Mouse (Mus musculus) heart, adult 9 months (tissue): ENCODE measurements around the gene Psmb10.
"Not testable (repeated sequence)": the region's sequence is repeated elsewhere in the genome, so short reads cannot be mapped to it uniquely, and the experiment has no call there.

Experiments used
- DNase-seq, 2 experiments: peaks; one replicate each; pipeline ENCODE4 v3.0.0; 2022; ENCODE audit warnings: low spot score in 2 of 2

Psmb10 gene

GRCm38 (mm10) chr8:105938306-105938669 is at the start of gene Psmb10:
Gene Psmb10 (minus strand): TSS chr8:105938444.
- no peak for DNase-seq

- DNase-seq = not testable (repeated sequence)
Measured at GRCm38 (mm10) chr8:105983406-105983805, 45.2 kb upstream of the Psmb10 start.

- no peak for DNase-seq
Measured at GRCm38 (mm10) chr8:105981146-105981545, 42.9 kb upstream of the Psmb10 start.

- no peak for DNase-seq
Measured at GRCm38 (mm10) chr8:105979325-105979724, 41.1 kb upstream of the Psmb10 start, which contains the start of gene Dpep3. Gene Dpep3 (minus strand): TSS chr8:105979429.

- DNase-seq = no peak
Measured at GRCm38 (mm10) chr8:105975363-105975762, 37.1 kb upstream of the Psmb10 start.

GRCm38 (mm10) chr8:105971019-105971720 is 32.9 kb upstream of the Psmb10 start:
- DNase-seq = no peak

GRCm38 (mm10) chr8:105969367-105969766 is 31.1 kb upstream of the Psmb10 start:
- no peak for DNase-seq

GRCm38 (mm10) chr8:105966692-105967311 is 28.6 kb upstream of the Psmb10 start:
- no peak for DNase-seq

GRCm38 (mm10) chr8:105965905-105966341 is 27.7 kb upstream of the Psmb10 start, which contains the start of gene Slc12a4:
Gene Slc12a4 (minus strand): TSS chr8:105966097.
- peak; percentile 86 to 88 for DNase-seq

GRCm38 (mm10) chr8:105965266-105965904 is 27.1 kb upstream of the Psmb10 start:
- DNase-seq = peak; percentile 49 to 71

- DNase-seq = peak; percentile 30 to 62
Measured at GRCm38 (mm10) chr8:105964506-105965265, 26.4 kb upstream of the Psmb10 start.

GRCm38 (mm10) chr8:105961536-105961935 is 23.3 kb upstream of the Psmb10 start:
- no peak for DNase-seq

GRCm38 (mm10) chr8:105961101-105961500 is 22.9 kb upstream of the Psmb10 start:
- no peak for DNase-seq

GRCm38 (mm10) chr8:105959350-105959749 is 21.1 kb upstream of the Psmb10 start:
- DNase-seq = peak in 1 of 2 experiments; percentile 43

- peak; percentile 76 to 77 for DNase-seq
Measured at GRCm38 (mm10) chr8:105957813-105958212, 19.6 kb upstream of the Psmb10 start.

GRCm38 (mm10) chr8:105956556-105956955 is 18.3 kb upstream of the Psmb10 start:
- DNase-seq = peak; percentile 49 to 62

GRCm38 (mm10) chr8:105951057-105951659 is 12.9 kb upstream of the Psmb10 start:
- DNase-seq = peak; percentile 53 to 56

- peak in 1 of 2 experiments; percentile 34 for DNase-seq
Measured at GRCm38 (mm10) chr8:105949350-105949749, 11.1 kb upstream of the Psmb10 start.

- DNase-seq = no peak
Measured at GRCm38 (mm10) chr8:105943321-105943739, 5.1 kb upstream of the Psmb10 start, which contains the start of gene Lcat. Gene Lcat (minus strand): TSS chr8:105943382.

- no peak for DNase-seq
Measured at GRCm38 (mm10) chr8:105942542-105942941, 4.3 kb upstream of the Psmb10 start.

- DNase-seq = no peak
Measured at GRCm38 (mm10) chr8:105942026-105942425, 3.8 kb upstream of the Psmb10 start.
